Mouse (Mus musculus): Measurements from ENCODE around the gene Kcnk2. TPM values are rescaled to one million over a fixed set of nuclear protein-coding genes. Genes with fewer than 3 reads are reported as not detected.
A peak's percentile ranks its signal among the peaks of the same experiment; 100 is the strongest.
"Not testable (repeated sequence)": the region's sequence is repeated elsewhere in the genome, so short reads cannot be mapped to it uniquely, and the experiment has no call there.

Gene Kcnk2
- polyA plus RNA-seq, 1 experiment from 2014 or later, result 26.0 TPM

GRCm38 (mm10) chr1:189253207-189253606, 148.9 kb downstream of the Kcnk2 start:
- Histone ChIP-seq H3K4me1 (replicated peaks; ENCODE audit: control insufficient read depth, insufficient read depth, low read length) (no peaks in the 10 kb centered on the region), H3K36me3 (ENCODE audit: control insufficient read depth, insufficient read depth) (0 out of 2 replicates have a peak, but pooled peaks cover 2% of the 10 kb centered on the region), H3K27ac (ENCODE audit: low read length) (no peak overlapping the region), H3K4me3 (replicated peaks; ENCODE audit: low read length) (no peak overlapping the region), H3K9ac (replicated peaks; ENCODE audit: low read depth, low read length) (no peak overlapping the region), H3K4me2 (ENCODE audit: low read length) (no peak overlapping the region), H3K27me3 (replicated peaks; ENCODE audit: control insufficient read depth, insufficient read depth, low read length) (no peaks in the 10 kb centered on the region), H3K9me3 (ENCODE audit: control insufficient read depth, low read length) (no peaks in the 10 kb centered on the region)
- WGBS, result 66% methylated on average over 3 of the region's 3 CpGs
- no peak for ATAC-seq

- H3K36me3 ChIP-seq (ENCODE audit: control insufficient read depth, insufficient read depth); H3K27ac ChIP-seq (ENCODE audit: low read length); H3K9ac ChIP-seq (replicated peaks; ENCODE audit: low read depth, low read length); H3K4me2 ChIP-seq (ENCODE audit: low read length); H3K27me3 ChIP-seq (replicated peaks; ENCODE audit: control insufficient read depth, insufficient read depth, low read length); ATAC-seq; H3K4me1 ChIP-seq (replicated peaks; ENCODE audit: control insufficient read depth, insufficient read depth, low read length); H3K4me3 ChIP-seq (replicated peaks; ENCODE audit: low read length); H3K9me3 ChIP-seq (ENCODE audit: control insufficient read depth, low read length): not testable (repeated sequence)
- 88% methylated on average over 2 of the region's 2 CpGs for WGBS
These were observed 158.9 kb downstream of the Kcnk2 start for GRCm38 (mm10) chr1:189243206-189243605.

- H3K27ac ChIP-seq (ENCODE audit: low read length), result no peak overlapping the region
- no peaks in the 10 kb centered on the region for H3K36me3 ChIP-seq (ENCODE audit: control insufficient read depth, insufficient read depth)
- H3K4me3 ChIP-seq (replicated peaks; ENCODE audit: low read length), result no peak overlapping the region
- H3K4me2 ChIP-seq (ENCODE audit: low read length), result no peak overlapping the region
- H3K27me3 ChIP-seq (replicated peaks; ENCODE audit: control insufficient read depth, insufficient read depth, low read length), result no peaks in the 10 kb centered on the region
- 70% methylated on average over 5 of the region's 5 CpGs for WGBS
- no peak for ATAC-seq
- H3K9ac ChIP-seq (replicated peaks; ENCODE audit: low read depth, low read length), result no peak overlapping the region
- H3K9me3 ChIP-seq (ENCODE audit: control insufficient read depth, low read length), result no peaks in the 10 kb centered on the region
- H3K4me1 ChIP-seq (replicated peaks; ENCODE audit: control insufficient read depth, insufficient read depth, low read length), result 0 out of 2 replicates have a peak, but pooled peaks cover 2% of the 10 kb centered on the region
These were observed 166.8 kb downstream of the Kcnk2 start for GRCm38 (mm10) chr1:189235261-189235660.

- Histone ChIP-seq H3K9ac (replicated peaks; ENCODE audit: low read depth, low read length) (no peak overlapping the region), H3K27me3 (replicated peaks; ENCODE audit: control insufficient read depth, insufficient read depth, low read length) (no peaks in the 10 kb centered on the region), H3K4me3 (replicated peaks; ENCODE audit: low read length) (no peak overlapping the region), H3K36me3 (ENCODE audit: control insufficient read depth, insufficient read depth) (no peaks in the 10 kb centered on the region), H3K9me3 (ENCODE audit: control insufficient read depth, low read length) (no peaks in the 10 kb centered on the region), H3K27ac (ENCODE audit: low read length) (no peak overlapping the region), H3K4me1 (replicated peaks; ENCODE audit: control insufficient read depth, insufficient read depth, low read length) (0 out of 2 replicates have a peak, but pooled peaks cover 7% of the 10 kb centered on the region), H3K4me2 (ENCODE audit: low read length) (no peak overlapping the region)
- WGBS, result 82% methylated on average over 6 of the region's 6 CpGs
- ATAC-seq, result no peak
These were observed 169.2 kb downstream of the Kcnk2 start for GRCm38 (mm10) chr1:189232829-189233228.

- no peaks in the 10 kb centered on the region for H3K27me3 ChIP-seq (replicated peaks; ENCODE audit: control insufficient read depth, insufficient read depth, low read length)
- H3K27ac ChIP-seq (ENCODE audit: low read length), result no peak overlapping the region
- H3K9ac ChIP-seq (replicated peaks; ENCODE audit: low read depth, low read length), result no peak overlapping the region
- H3K4me3 ChIP-seq (replicated peaks; ENCODE audit: low read length), result no peak overlapping the region
- 0 out of 2 replicates have a peak, but pooled peaks cover 4% of the 10 kb centered on the region for H3K4me1 ChIP-seq (replicated peaks; ENCODE audit: control insufficient read depth, insufficient read depth, low read length)
- no peaks in the 10 kb centered on the region for H3K9me3 ChIP-seq (ENCODE audit: control insufficient read depth, low read length)
- no peak for ATAC-seq
- H3K36me3 ChIP-seq (ENCODE audit: control insufficient read depth, insufficient read depth), result no peaks in the 10 kb centered on the region
- 76% methylated on average over 19 of the region's 19 CpGs for WGBS
- no peak overlapping the region for H3K4me2 ChIP-seq (ENCODE audit: low read length)
These were observed 173.6 kb downstream of the Kcnk2 start for GRCm38 (mm10) chr1:189228222-189229084.

- Histone ChIP-seq H3K27ac (ENCODE audit: low read length) (no peak overlapping the region), H3K4me1 (replicated peaks; ENCODE audit: control insufficient read depth, insufficient read depth, low read length) (0 out of 2 replicates have a peak, but pooled peaks cover 4% of the 10 kb centered on the region), H3K27me3 (replicated peaks; ENCODE audit: control insufficient read depth, insufficient read depth, low read length) (no peaks in the 10 kb centered on the region), H3K4me2 (ENCODE audit: low read length) (no peak overlapping the region), H3K9me3 (ENCODE audit: control insufficient read depth, low read length) (no peaks in the 10 kb centered on the region), H3K4me3 (replicated peaks; ENCODE audit: low read length) (no peak overlapping the region), H3K9ac (replicated peaks; ENCODE audit: low read depth, low read length) (no peak overlapping the region), H3K36me3 (ENCODE audit: control insufficient read depth, insufficient read depth) (no peaks in the 10 kb centered on the region)
- ATAC-seq, result no peak
- WGBS, result 74% methylated on average over 4 of the region's 4 CpGs
These were observed 174.6 kb downstream of the Kcnk2 start for GRCm38 (mm10) chr1:189227479-189227878.

GRCm38 (mm10) chr1:189219051-189219450, 183.0 kb downstream of the Kcnk2 start:
- Histone ChIP-seq H3K9ac (replicated peaks; ENCODE audit: low read depth, low read length) (no peak overlapping the region), H3K4me1 (replicated peaks; ENCODE audit: control insufficient read depth, insufficient read depth, low read length) (peaks cover 25% of the 10 kb centered on the region), H3K4me2 (ENCODE audit: low read length) (peak overlapping the region; percentile 24; the same call in 1 of the 2 replicates), H3K27ac (ENCODE audit: low read length) (peak overlapping the region; percentile 12; the same call in 1 of the 2 replicates), H3K9me3 (ENCODE audit: control insufficient read depth, low read length) (no peaks in the 10 kb centered on the region), H3K36me3 (ENCODE audit: control insufficient read depth, insufficient read depth) (no peaks in the 10 kb centered on the region), H3K4me3 (replicated peaks; ENCODE audit: low read length) (no peak overlapping the region), H3K27me3 (replicated peaks; ENCODE audit: control insufficient read depth, insufficient read depth, low read length) (no peaks in the 10 kb centered on the region)
- WGBS, result 48% methylated on average over 10 of the region's 10 CpGs
- no peak for ATAC-seq

GRCm38 (mm10) chr1:189217751-189218564, 184.1 kb downstream of the Kcnk2 start:
- H3K27ac ChIP-seq (ENCODE audit: low read length), result no peak overlapping the region
- H3K9ac ChIP-seq (replicated peaks; ENCODE audit: low read depth, low read length), result no peak overlapping the region
- ATAC-seq, result peak; percentile 72
- H3K9me3 ChIP-seq (ENCODE audit: control insufficient read depth, low read length), result no peaks in the 10 kb centered on the region
- no peaks in the 10 kb centered on the region for H3K27me3 ChIP-seq (replicated peaks; ENCODE audit: control insufficient read depth, insufficient read depth, low read length)
- H3K4me2 ChIP-seq (ENCODE audit: low read length), result no peak overlapping the region
- no peak overlapping the region for H3K4me3 ChIP-seq (replicated peaks; ENCODE audit: low read length)
- H3K36me3 ChIP-seq (ENCODE audit: control insufficient read depth, insufficient read depth), result no peaks in the 10 kb centered on the region
- WGBS, result 64% methylated on average over 11 of the region's 11 CpGs
- peaks cover 28% of the 10 kb centered on the region for H3K4me1 ChIP-seq (replicated peaks; ENCODE audit: control insufficient read depth, insufficient read depth, low read length)

- H3K4me1 ChIP-seq (replicated peaks; ENCODE audit: control insufficient read depth, insufficient read depth, low read length), result peaks cover 28% of the 10 kb centered on the region
- H3K36me3 ChIP-seq (ENCODE audit: control insufficient read depth, insufficient read depth), result no peaks in the 10 kb centered on the region
- H3K9ac ChIP-seq (replicated peaks; ENCODE audit: low read depth, low read length), result no peak overlapping the region
- no peak overlapping the region for H3K4me2 ChIP-seq (ENCODE audit: low read length)
- no peak overlapping the region for H3K4me3 ChIP-seq (replicated peaks; ENCODE audit: low read length)
- no peaks in the 10 kb centered on the region; the same call in 1 of the 2 replicates for H3K9me3 ChIP-seq (ENCODE audit: control insufficient read depth, low read length)
- H3K27me3 ChIP-seq (replicated peaks; ENCODE audit: control insufficient read depth, insufficient read depth, low read length), result no peaks in the 10 kb centered on the region
- H3K27ac ChIP-seq (ENCODE audit: low read length), result no peak overlapping the region
- 77% methylated on average over 9 of the region's 9 CpGs for WGBS
- no peak for ATAC-seq
These were observed 186.9 kb downstream of the Kcnk2 start for GRCm38 (mm10) chr1:189215131-189215530.
